Mouse (Mus musculus) kidney, postnatal 0 days (tissue): ENCODE measurements around the gene Zswim7. TPM values are rescaled to one million over a fixed set of nuclear protein-coding genes. Genes with fewer than 3 reads are reported as not detected.

Experiments used
- ATAC-seq: fragments of 200-750 bp; cut with Nextera tagmentation; replicated peaks from 2 replicates; pipeline ENCODE4 v1.8.0; 2017; ENCODE audit warnings: low read depth, moderate number of reproducible peaks, moderate TSS enrichment, moderate library complexity; ENCODE audit not compliant: low FRiP score
- DNase-seq: peaks from one replicate; pipeline ENCODE4 v3.0.0-alpha.2; 2016; ENCODE audit warnings: low spot score
- H3K27ac ChIP-seq: fragments of 300-500 bp; sonication (generic); 2 replicates; pipeline ENCODE4 v1.5.1; 2014; ENCODE audit warnings: mild to moderate bottlenecking
- H3K27me3 ChIP-seq: fragments of 300-500 bp; sonication (generic); 2 replicates; pipeline ENCODE4 v1.6.1; 2014; ENCODE audit warnings: low read length, mixed read lengths; ENCODE audit not compliant: insufficient read depth
- H3K36me3 ChIP-seq: fragments of 300-500 bp; sonication (generic); 2 replicates; pipeline ENCODE4 v1.6.1; 2014; ENCODE audit warnings: low read length, mixed read lengths; ENCODE audit not compliant: insufficient read depth
- H3K4me1 ChIP-seq: fragments of 300-500 bp; sonication (generic); replicated peaks from 2 replicates; pipeline ENCODE4 v1.6.1; 2014; ENCODE audit warnings: antibody characterized with exemption, low read length, mixed read lengths; ENCODE audit not compliant: insufficient read depth
- H3K4me2 ChIP-seq: fragments of 300-500 bp; sonication (generic); 2 replicates; pipeline ENCODE4 v1.6.1; 2014; ENCODE audit warnings: mild to moderate bottlenecking, low read length, moderate library complexity, mixed read lengths
- H3K4me3 ChIP-seq: fragments of 300-500 bp; sonication (generic); replicated peaks from 2 replicates; pipeline ENCODE4 v1.5.1; 2014; ENCODE audit warnings: low read depth, low read length
- H3K9ac ChIP-seq: fragments of 300-500 bp; sonication (generic); 2 replicates; pipeline ENCODE4 v1.6.1; 2014; ENCODE audit warnings: low read depth, low read length
- H3K9me3 ChIP-seq: fragments of 300-500 bp; sonication (generic); replicated peaks from 2 replicates; pipeline ENCODE4 v1.6.1; 2016; ENCODE audit warnings: low read length, inconsistent platforms, mixed read lengths
- CTCF ChIP-seq: IDR thresholded peaks from 2 replicates; pipeline ENCODE4 v1.5.1; 2016; ENCODE audit warnings: antibody characterized with exemption, low read depth, mild to moderate bottlenecking, moderate library complexity
- WGBS: fragments of 180-500 bp; shearing (Covaris S2); extraction: QIAGEN DNeasy Blood & Tissue Kit; methylation state at CpG from one replicate; pipeline ENCODE4 v1.1.7; 2014; 5-methylcytosine and 5-hydroxymethylcytosine counted together
- polyA plus RNA-seq: library from polyadenylated mRNA; unstranded; fragments of >200 nt; fragmentation: Nextera tagmentation; extraction: Ambion mirVana; gene quantifications from 2 replicates; pipeline ENCODE4 v1.2.1, GENCODE M21; 2015

The Zswim7 gene
- polyA plus RNA-seq, 1 experiment from 2014 or later, result 43.8 TPM

GRCm38 (mm10) chr11:62249266-62250037 is 31.7 kb downstream of the Zswim7 start:
- H3K4me2 ChIP-seq, result peak overlapping the region; percentile 99
- no peak overlapping the region for H3K27ac ChIP-seq
- no peaks in the 10 kb centered on the region for H3K36me3 ChIP-seq
- TF ChIP-seq CTCF, result peak; percentile 44; the same call in 1 of the 2 replicates
- DNase-seq, result peak; percentile 55
- peaks cover 7% of the 10 kb centered on the region; the same call in 1 of the 2 replicates for H3K27me3 ChIP-seq
- H3K9ac ChIP-seq, result peak overlapping the region; percentile 57
- H3K9me3 ChIP-seq, result no peaks in the 10 kb centered on the region
- peaks cover 9% of the 10 kb centered on the region; the same call in 1 of the 2 replicates for H3K4me1 ChIP-seq
- peak overlapping the region; percentile 54 for H3K4me3 ChIP-seq
- ATAC-seq, result 0 out of 2 replicates have a peak, but pooled peaks have one; percentile 18
- 3% methylated on average over 35 of the region's 35 CpGs for WGBS

GRCm38 (mm10) chr11:62248401-62249244 is 32.6 kb downstream of the Zswim7 start, which contains the start of gene Adora2b:
Gene Adora2b (plus strand): TSS chr11:62248984.
- Histone ChIP-seq H3K4me1 (peaks cover 9% of the 10 kb centered on the region; the same call in 1 of the 2 replicates), H3K27ac (no peak within 1 kb of the TSS), H3K4me3 (peak within 1 kb of the TSS; percentile 54), H3K9ac (peak within 1 kb of the TSS; percentile 57), H3K9me3 (no peaks in the 10 kb centered on the region), H3K4me2 (peak within 1 kb of the TSS; percentile 99), H3K36me3 (no peaks in the 10 kb centered on the region), H3K27me3 (peaks cover 7% of the 10 kb centered on the region; the same call in 1 of the 2 replicates)
- WGBS, result 1% methylated on average over 69 of the region's 69 CpGs
- ATAC-seq (peak; percentile 91), DNase-seq (peak; percentile 80)
- TF ChIP-seq CTCF, result no peak

- no peak for DNase-seq
- H3K4me3 ChIP-seq, result peak overlapping the region; percentile 54
- no peaks in the 10 kb centered on the region for H3K36me3 ChIP-seq
- H3K27me3 ChIP-seq, result peaks cover 7% of the 10 kb centered on the region; the same call in 1 of the 2 replicates
- H3K4me1 ChIP-seq, result peaks cover 9% of the 10 kb centered on the region; the same call in 1 of the 2 replicates
- 38% methylated on average over 18 of the region's 18 CpGs for WGBS
- H3K4me2 ChIP-seq, result peak overlapping the region; percentile 99
- no peak for ATAC-seq
- peak overlapping the region; percentile 57 for H3K9ac ChIP-seq
- no peak overlapping the region for H3K27ac ChIP-seq
- TF ChIP-seq CTCF, result no peak
- H3K9me3 ChIP-seq, result no peaks in the 10 kb centered on the region
These were observed 33.3 kb downstream of the Zswim7 start for GRCm38 (mm10) chr11:62247759-62248400.

- Histone ChIP-seq H3K4me2 (no peak overlapping the region), H3K27ac (no peak overlapping the region), H3K9me3 (no peaks in the 10 kb centered on the region), H3K9ac (no peak overlapping the region), H3K27me3 (no peaks in the 10 kb centered on the region), H3K4me3 (no peak overlapping the region), H3K36me3 (no peaks in the 10 kb centered on the region), H3K4me1 (peaks cover 9% of the 10 kb centered on the region; the same call in 1 of the 2 replicates)
- TF ChIP-seq CTCF, result no peak
- no peak for DNase-seq
- no peak for ATAC-seq
- 92% methylated on average over 4 of the region's 4 CpGs for WGBS
These were observed 36.7 kb downstream of the Zswim7 start for GRCm38 (mm10) chr11:62244471-62244870.

GRCm38 (mm10) chr11:62243871-62244270 is 37.3 kb downstream of the Zswim7 start:
- Histone ChIP-seq H3K36me3 (no peaks in the 10 kb centered on the region), H3K9me3 (no peaks in the 10 kb centered on the region), H3K9ac (no peak overlapping the region), H3K4me1 (peaks cover 5% of the 10 kb centered on the region; the same call in 1 of the 2 replicates), H3K27me3 (no peaks in the 10 kb centered on the region), H3K4me3 (no peak overlapping the region), H3K27ac (no peak overlapping the region), H3K4me2 (no peak overlapping the region)
- DNase-seq, result no peak
- no peak for TF ChIP-seq CTCF
- 90% methylated on average over 8 of the region's 8 CpGs for WGBS
- ATAC-seq, result no peak
